Mouse (Mus musculus): ENCODE data around the gene Pde3a. TPM values are rescaled to one million over a fixed set of nuclear protein-coding genes. Genes with fewer than 3 reads are reported as not detected.

Gene Pde3a
- total and polyA plus RNA-seq, 2 experiments, result 0.44 to 1.1 TPM

DNA sequence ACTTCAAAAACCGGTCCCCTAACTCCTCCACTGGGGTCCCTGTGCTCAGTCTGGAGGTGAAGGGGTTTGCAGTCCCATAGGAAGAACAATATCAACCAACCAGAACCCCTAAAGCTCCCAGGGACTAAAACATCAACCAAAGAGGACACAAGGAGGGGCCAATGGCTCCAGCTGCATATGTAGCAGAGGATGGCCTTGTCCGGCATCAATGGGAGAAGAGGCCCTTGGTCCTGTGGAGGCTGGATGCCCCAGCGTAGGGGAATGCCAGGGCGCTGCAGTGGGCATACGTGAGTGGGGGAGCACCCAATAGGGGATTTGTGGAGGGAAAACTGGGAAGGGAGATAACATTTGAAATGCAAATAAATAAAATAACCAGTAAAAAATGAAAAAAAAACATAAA, 19.8 kb downstream of the Pde3a start:
- H3K79me2 ChIP-seq (ENCODE audit: control insufficient read depth, insufficient read depth, low read length), result no peaks in the 10 kb centered on the region
- TF ChIP-seq POLR2A (IDR thresholded peaks at IDR 0.05; ENCODE audit: extremely low read depth, insufficient read depth, low read length), result no peak
- TF ChIP-seq CTCF (IDR thresholded peaks at IDR 0.05; ENCODE audit: low read depth, low read length), result no peak
- DNase-seq (ENCODE audit: extremely low read depth, low read depth, low spot score), result no peak
- H3K36me3 ChIP-seq (ENCODE audit: control insufficient read depth, insufficient read depth, low read length), result no peaks in the 10 kb centered on the region
- H3K4me3 ChIP-seq (ENCODE audit: insufficient read depth, low read depth, low read length), result no peak overlapping the region
- 95% methylated on average over 5 of the region's 5 CpGs for WGBS
- no peaks in the 10 kb centered on the region for H3K4me1 ChIP-seq (ENCODE audit: control insufficient read depth, insufficient read depth, low read length)
- H3K9ac ChIP-seq (ENCODE audit: low read depth, low read length), result no peak overlapping the region
- no peak overlapping the region for H3K27ac ChIP-seq (replicated peaks; ENCODE audit: insufficient read depth, low read depth, low read length)
- no peaks in the 10 kb centered on the region for H3K27me3 ChIP-seq (ENCODE audit: control insufficient read depth, insufficient read depth, low read length)

DNA sequence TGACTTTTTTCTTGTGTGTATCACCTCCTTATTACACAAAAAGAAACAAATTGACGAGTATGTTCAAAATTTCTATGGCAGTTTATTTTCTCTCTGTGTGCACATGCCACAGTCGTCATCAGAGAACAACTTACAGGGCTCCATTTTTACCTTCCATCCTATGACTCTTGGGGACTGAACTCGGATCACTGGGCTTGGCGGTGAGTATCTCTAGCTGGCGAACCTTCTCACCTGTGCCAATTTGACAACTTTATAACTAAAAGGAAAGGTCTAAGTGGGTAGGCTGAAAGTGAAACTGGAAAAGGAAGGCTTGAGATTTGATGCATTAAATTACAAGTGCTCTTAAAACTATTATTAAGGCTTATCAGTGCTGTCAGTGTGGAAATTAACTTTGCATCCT, 22.1 kb downstream of the Pde3a start:
- no peaks in the 10 kb centered on the region for H3K36me3 ChIP-seq (ENCODE audit: control insufficient read depth, insufficient read depth, low read length)
- H3K4me3 ChIP-seq (ENCODE audit: insufficient read depth, low read depth, low read length), result no peak overlapping the region
- H3K27ac ChIP-seq (replicated peaks; ENCODE audit: insufficient read depth, low read depth, low read length), result no peak overlapping the region
- H3K9ac ChIP-seq (ENCODE audit: low read depth, low read length), result no peak overlapping the region
- H3K79me2 ChIP-seq (ENCODE audit: control insufficient read depth, insufficient read depth, low read length), result no peaks in the 10 kb centered on the region
- H3K27me3 ChIP-seq (ENCODE audit: control insufficient read depth, insufficient read depth, low read length), result no peaks in the 10 kb centered on the region
- TF ChIP-seq POLR2A (IDR thresholded peaks at IDR 0.05; ENCODE audit: extremely low read depth, insufficient read depth, low read length) (no peak), CTCF (IDR thresholded peaks at IDR 0.05; ENCODE audit: low read depth, low read length) (no peak)
- 80% methylated on average over 5 of the region's 5 CpGs for WGBS
- no peaks in the 10 kb centered on the region for H3K4me1 ChIP-seq (ENCODE audit: control insufficient read depth, insufficient read depth, low read length)
- no peak for DNase-seq (ENCODE audit: extremely low read depth, low read depth, low spot score)

DNA sequence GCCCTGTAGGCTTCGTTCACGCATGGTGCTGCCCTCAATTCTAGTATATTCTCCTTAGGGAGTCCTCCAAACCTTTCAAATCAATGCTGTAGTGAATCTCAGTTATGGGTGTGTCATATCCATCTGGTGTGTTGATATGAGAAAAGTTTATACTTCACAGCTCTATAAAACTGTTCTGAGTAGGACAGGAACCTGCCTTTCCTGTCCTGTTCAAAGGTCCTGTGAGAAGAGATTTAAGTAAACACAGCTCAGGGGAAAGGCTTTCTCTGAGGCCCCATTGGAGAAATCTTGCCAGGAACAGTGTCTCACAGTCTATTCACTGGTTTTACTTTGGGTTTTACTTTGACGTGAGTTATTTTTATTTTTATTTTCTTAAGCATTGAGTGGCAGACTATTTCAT, 22.5 kb downstream of the Pde3a start:
- no peaks in the 10 kb centered on the region for H3K79me2 ChIP-seq (ENCODE audit: control insufficient read depth, insufficient read depth, low read length)
- DNase-seq (ENCODE audit: extremely low read depth, low read depth, low spot score), result no peak
- H3K27ac ChIP-seq (replicated peaks; ENCODE audit: insufficient read depth, low read depth, low read length), result no peak overlapping the region
- H3K9ac ChIP-seq (ENCODE audit: low read depth, low read length), result no peak overlapping the region
- no peaks in the 10 kb centered on the region for H3K27me3 ChIP-seq (ENCODE audit: control insufficient read depth, insufficient read depth, low read length)
- H3K4me1 ChIP-seq (ENCODE audit: control insufficient read depth, insufficient read depth, low read length), result no peaks in the 10 kb centered on the region
- H3K36me3 ChIP-seq (ENCODE audit: control insufficient read depth, insufficient read depth, low read length), result no peaks in the 10 kb centered on the region
- WGBS, result 90% methylated on average over 3 of the region's 3 CpGs
- TF ChIP-seq CTCF (IDR thresholded peaks at IDR 0.05; ENCODE audit: low read depth, low read length) (no peak), POLR2A (IDR thresholded peaks at IDR 0.05; ENCODE audit: extremely low read depth, insufficient read depth, low read length) (no peak)
- H3K4me3 ChIP-seq (ENCODE audit: insufficient read depth, low read depth, low read length), result no peak overlapping the region

DNA sequence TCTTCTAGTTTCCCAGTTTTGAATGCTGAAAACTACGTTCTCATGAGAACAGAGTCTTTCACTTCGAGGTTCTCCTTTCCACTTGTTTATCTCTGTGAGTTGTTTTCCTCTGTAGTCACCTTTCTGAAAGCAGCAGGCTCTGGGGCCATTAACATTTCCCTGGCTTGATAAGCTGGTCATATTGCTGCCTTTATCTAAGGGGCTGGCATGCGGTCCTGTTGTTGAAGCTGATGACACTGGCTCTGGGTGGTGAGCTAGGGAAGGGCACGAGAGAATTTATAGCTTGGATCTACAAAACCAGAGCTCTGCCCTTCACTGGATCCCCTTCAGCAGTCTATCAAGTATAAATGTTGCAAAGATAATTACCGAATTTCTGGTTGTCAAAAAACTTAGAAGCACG, 24.6 kb downstream of the Pde3a start:
- 80% methylated on average over 6 of the region's 6 CpGs for WGBS
- H3K27me3 ChIP-seq (ENCODE audit: control insufficient read depth, insufficient read depth, low read length), result no peaks in the 10 kb centered on the region
- no peaks in the 10 kb centered on the region for H3K79me2 ChIP-seq (ENCODE audit: control insufficient read depth, insufficient read depth, low read length)
- no peak overlapping the region for H3K9ac ChIP-seq (ENCODE audit: low read depth, low read length)
- TF ChIP-seq POLR2A (IDR thresholded peaks at IDR 0.05; ENCODE audit: extremely low read depth, insufficient read depth, low read length), result no peak
- no peak for TF ChIP-seq CTCF (IDR thresholded peaks at IDR 0.05; ENCODE audit: low read depth, low read length)
- no peak overlapping the region for H3K27ac ChIP-seq (replicated peaks; ENCODE audit: insufficient read depth, low read depth, low read length)
- H3K4me3 ChIP-seq (ENCODE audit: insufficient read depth, low read depth, low read length), result no peak overlapping the region
- no peak for DNase-seq (ENCODE audit: extremely low read depth, low read depth, low spot score)
- H3K4me1 ChIP-seq (ENCODE audit: control insufficient read depth, insufficient read depth, low read length), result no peaks in the 10 kb centered on the region
- H3K36me3 ChIP-seq (ENCODE audit: control insufficient read depth, insufficient read depth, low read length), result no peaks in the 10 kb centered on the region

DNA sequence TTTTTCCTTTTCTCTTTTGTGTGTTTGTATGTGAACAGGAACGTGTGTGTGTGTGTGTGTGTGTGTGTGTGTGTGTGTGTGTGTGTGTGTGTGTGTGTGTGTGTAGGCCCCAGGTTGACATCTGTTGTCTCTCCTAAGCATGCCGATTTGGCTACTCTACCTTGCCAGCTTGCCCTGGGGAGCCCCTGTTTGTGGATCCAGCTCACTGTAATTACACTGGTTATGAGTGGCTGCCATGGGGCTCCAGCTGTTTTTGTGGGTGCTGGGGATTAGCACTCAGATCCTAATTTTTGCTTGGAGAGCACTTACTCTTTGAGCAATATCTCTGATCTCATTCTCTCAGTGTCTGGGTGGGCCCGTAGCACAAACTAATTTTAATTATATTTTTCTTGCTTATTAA, 32.6 kb downstream of the Pde3a start:
- Histone ChIP-seq H3K79me2 (ENCODE audit: control insufficient read depth, insufficient read depth, low read length) (no peaks in the 10 kb centered on the region), H3K36me3 (ENCODE audit: control insufficient read depth, insufficient read depth, low read length) (no peaks in the 10 kb centered on the region), H3K9ac (ENCODE audit: low read depth, low read length) (no peak overlapping the region), H3K4me3 (ENCODE audit: insufficient read depth, low read depth, low read length) (no peak overlapping the region), H3K27ac (replicated peaks; ENCODE audit: insufficient read depth, low read depth, low read length) (no peak overlapping the region), H3K27me3 (ENCODE audit: control insufficient read depth, insufficient read depth, low read length) (no peaks in the 10 kb centered on the region), H3K4me1 (ENCODE audit: control insufficient read depth, insufficient read depth, low read length) (no peaks in the 10 kb centered on the region)
- DNase-seq (ENCODE audit: extremely low read depth, low read depth, low spot score), result no peak
- 77% methylated on average over 3 of the region's 3 CpGs for WGBS
- TF ChIP-seq CTCF (IDR thresholded peaks at IDR 0.05; ENCODE audit: low read depth, low read length), result no peak
- no peak for TF ChIP-seq POLR2A (IDR thresholded peaks at IDR 0.05; ENCODE audit: extremely low read depth, insufficient read depth, low read length)

DNA sequence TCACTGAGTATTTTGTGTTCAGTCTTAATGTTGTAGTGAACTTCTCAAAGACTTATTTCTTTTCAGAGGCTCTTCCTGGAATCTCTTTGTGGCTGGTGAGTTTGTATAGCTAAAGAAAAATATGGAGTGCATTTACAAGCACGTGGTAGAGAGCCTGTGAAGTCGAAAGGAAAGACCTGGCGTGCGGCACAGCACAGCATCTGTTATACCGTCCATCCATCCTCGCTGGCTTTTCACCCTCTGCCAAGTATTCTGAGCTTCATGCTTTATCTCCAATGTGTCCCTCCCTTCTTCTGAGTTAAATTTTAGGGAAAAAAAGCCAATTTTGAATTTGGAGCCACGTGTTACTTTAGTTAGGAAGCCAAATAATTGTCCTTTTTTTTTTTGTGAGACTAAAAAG, 33.7 kb downstream of the Pde3a start:
- TF ChIP-seq CTCF (IDR thresholded peaks at IDR 0.05; ENCODE audit: low read depth, low read length) (no peak), POLR2A (IDR thresholded peaks at IDR 0.05; ENCODE audit: extremely low read depth, insufficient read depth, low read length) (no peak)
- H3K4me1 ChIP-seq (ENCODE audit: control insufficient read depth, insufficient read depth, low read length), result no peaks in the 10 kb centered on the region
- no peaks in the 10 kb centered on the region for H3K36me3 ChIP-seq (ENCODE audit: control insufficient read depth, insufficient read depth, low read length)
- no peaks in the 10 kb centered on the region for H3K27me3 ChIP-seq (ENCODE audit: control insufficient read depth, insufficient read depth, low read length)
- H3K27ac ChIP-seq (replicated peaks; ENCODE audit: insufficient read depth, low read depth, low read length), result no peak overlapping the region
- no peaks in the 10 kb centered on the region for H3K79me2 ChIP-seq (ENCODE audit: control insufficient read depth, insufficient read depth, low read length)
- no peak overlapping the region for H3K4me3 ChIP-seq (ENCODE audit: insufficient read depth, low read depth, low read length)
- 82% methylated on average over 7 of the region's 7 CpGs for WGBS
- no peak for DNase-seq (ENCODE audit: extremely low read depth, low read depth, low spot score)
- H3K9ac ChIP-seq (ENCODE audit: low read depth, low read length), result no peak overlapping the region

Data from liver, adult 2 months (tissue).